Mouse (Mus musculus): ENCODE results near the gene Kir3dl2.
"Not testable (repeated sequence)": the region's sequence is repeated elsewhere in the genome, so short reads cannot be mapped to it uniquely, and the experiment has no call there.

Gene Kir3dl2

GRCm38 (mm10) chrX:136543956-136544355, at the start of gene Kir3dl2:
Gene Kir3dl2, minus strand, starts transcription at chrX:136544056.
- not testable (repeated sequence) for DNase-seq (ENCODE audit: low read depth)

- no peak for DNase-seq (ENCODE audit: low read depth)
Measured at GRCm38 (mm10) chrX:136590897-136591257, 47.0 kb upstream of the Kir3dl2 start.

GRCm38 (mm10) chrX:136590199-136590896, 46.5 kb upstream of the Kir3dl2 start, which contains the start of gene Tceal3:
Gene Tceal3, plus strand, starts transcription at chrX:136590842.
- DNase-seq (ENCODE audit: low read depth), result no peak

DNA sequence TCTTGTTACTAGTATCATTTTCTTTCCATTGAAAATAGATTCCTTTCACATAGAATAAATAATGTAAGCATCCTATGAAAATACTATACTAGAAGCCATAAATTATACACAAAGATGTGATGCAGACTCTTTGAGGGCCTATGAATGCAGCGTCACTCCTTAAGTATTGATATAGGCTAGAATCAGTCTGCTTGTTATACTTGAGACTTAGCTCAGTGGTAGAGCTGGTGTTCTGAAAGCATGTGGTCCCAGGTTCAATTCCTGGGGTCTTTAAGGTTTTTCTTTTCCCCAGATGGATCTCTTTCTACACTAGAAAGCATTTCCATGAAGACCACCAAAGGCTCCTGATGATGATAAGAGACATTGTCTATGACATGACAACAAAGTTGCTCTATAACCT, 40.8 kb upstream of the Kir3dl2 start:
- DNase-seq (ENCODE audit: low read depth), result no peak

DNA sequence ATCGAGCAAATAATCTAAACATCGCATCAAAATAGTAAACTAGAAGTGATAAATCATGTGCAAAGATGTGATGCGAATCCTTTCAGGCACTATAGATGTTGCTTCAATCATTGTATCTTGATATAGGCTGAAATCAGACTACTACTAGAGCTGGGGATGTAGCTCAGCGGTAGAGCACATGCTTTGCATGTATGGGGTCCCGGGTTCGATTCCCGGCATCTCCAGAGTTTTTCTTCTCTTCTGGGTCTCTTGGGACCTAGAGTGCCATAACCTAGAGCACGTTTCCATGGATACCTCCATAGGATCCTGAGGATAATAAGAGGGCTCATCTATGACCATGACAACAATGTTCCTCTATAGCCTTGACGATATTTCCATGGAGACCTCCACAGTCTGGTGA, 25.2 kb upstream of the Kir3dl2 start:
- not testable (repeated sequence) for DNase-seq (ENCODE audit: low read depth)

- not testable (repeated sequence) for DNase-seq (ENCODE audit: low read depth)
Measured at GRCm38 (mm10) chrX:136517699-136518098, 26.2 kb downstream of the Kir3dl2 start, which contains the start of gene Kir3dl1. Gene Kir3dl1, plus strand, starts transcription at chrX:136517999.
